Mouse (Mus musculus) MEL (cell line): Measurements from ENCODE around the gene Olfr825. TPM values are rescaled to one million over a fixed set of nuclear protein-coding genes. Genes with fewer than 3 reads are reported as not detected.

Experiments
- polyA plus RNA-seq, 2 experiments: library from polyadenylated mRNA; stranded (reverse) in 1 of 2; unstranded in 1 of 2; fragments of >175 nt in 1 of 2; fragments of >200 nt in 1 of 2; gene quantifications; 2 replicates each; pipeline versions ENCODE4 v1.2.1 to v1.2.4; 2012; ENCODE audit warnings: low replicate concordance in 2 of 2, low read depth in 1 of 2; ENCODE audit not compliant: insufficient read length in 2 of 2, insufficient read depth in 1 of 2, missing spikeins in 1 of 2
- total RNA-seq: library from RNA; depleted of rRNA; stranded (reverse); fragments of 300-350 nt; gene quantifications from 2 replicates; pipeline ENCODE4 v1.2.3, GENCODE M21; 2012; rRNA removed

The Olfr825 gene
- total and polyA plus RNA-seq, 3 experiments: not detected

Other genes with a start within 250 kb of the Olfr825 start
- not detected in 2 replicates for gene Olfr818, start 217.7 kb downstream of the Olfr825 start, total RNA-seq
- gene Olfr818, start 217.7 kb downstream of the Olfr825 start, polyA plus RNA-seq: not detected
- gene Olfr819, start 199.5 kb downstream of the Olfr825 start, total RNA-seq: not detected in 2 replicates
- not detected for gene Olfr819, start 199.5 kb downstream of the Olfr825 start, polyA plus RNA-seq
- gene Olfr247, start 190.6 kb downstream of the Olfr825 start, total RNA-seq: not detected in 2 replicates
- gene Olfr247, start 190.6 kb downstream of the Olfr825 start, polyA plus RNA-seq: not detected
- gene Gm10310, start 181.7 kb downstream of the Olfr825 start, total RNA-seq: not detected in 2 replicates
- not detected for gene Gm10310, start 181.7 kb downstream of the Olfr825 start, polyA plus RNA-seq
- not detected in 2 replicates for gene Olfr820, start 154.1 kb downstream of the Olfr825 start, total RNA-seq
- gene Olfr820, start 154.1 kb downstream of the Olfr825 start, polyA plus RNA-seq: not detected
- gene Olfr821, start 136.4 kb downstream of the Olfr825 start, total RNA-seq: not detected in 2 replicates
- gene Olfr821, start 136.4 kb downstream of the Olfr825 start, polyA plus RNA-seq: not detected
- not detected in 2 replicates for gene Olfr822, start 95.6 kb downstream of the Olfr825 start, total RNA-seq
- not detected for gene Olfr822, start 95.6 kb downstream of the Olfr825 start, polyA plus RNA-seq
- gene Olfr823, start 51.4 kb downstream of the Olfr825 start, total RNA-seq: not detected in 2 replicates
- not detected for gene Olfr823, start 51.4 kb downstream of the Olfr825 start, polyA plus RNA-seq
- gene Olfr824, start 36.8 kb downstream of the Olfr825 start, total RNA-seq: not detected in 2 replicates
- gene Olfr824, start 36.8 kb downstream of the Olfr825 start, polyA plus RNA-seq: not detected
- not detected in 2 replicates for gene Olfr826, start 17.4 kb upstream of the Olfr825 start, total RNA-seq
- gene Olfr826, start 17.4 kb upstream of the Olfr825 start, polyA plus RNA-seq: not detected
- gene Olfr827, start 47.6 kb upstream of the Olfr825 start, total RNA-seq: not detected in 2 replicates
- gene Olfr827, start 47.6 kb upstream of the Olfr825 start, polyA plus RNA-seq: not detected
- not detected in 2 replicates for gene Neurod4, start 113.5 kb upstream of the Olfr825 start, total RNA-seq
- not detected for gene Neurod4, start 113.5 kb upstream of the Olfr825 start, polyA plus RNA-seq
- gene Tespa1, start 156.1 kb upstream of the Olfr825 start, total RNA-seq: 2.7 and 7.8 TPM in 2 replicates
- 1 to 10 TPM in 1 of 2 experiments, not detected in 1; 3.5 TPM for gene Tespa1, start 156.1 kb upstream of the Olfr825 start, polyA plus RNA-seq
- gene Vmn2r84, start 227.6 kb upstream of the Olfr825 start, total RNA-seq: 0.03 TPM in 1 of 2 replicates, not detected in the other
- under 1 TPM in 1 of 2 experiments, not detected in 1; 0.01 TPM for gene Vmn2r84, start 227.6 kb upstream of the Olfr825 start, polyA plus RNA-seq